Mouse (Mus musculus) limb, embryonic 10.5 days (tissue): ENCODE measurements around the gene Cdc5l. TPM values are rescaled to one million over a fixed set of nuclear protein-coding genes. Genes with fewer than 3 reads are reported as not detected.

Source experiments
- DNase-seq: peaks from one replicate; pipeline ENCODE4 v3.0.0-alpha.2; 2017; ENCODE audit warnings: low spot score
- H3K27ac ChIP-seq: fragments of 300-500 bp; sonication (generic); 2 replicates; pipeline ENCODE4 v1.5.1; 2016; ENCODE audit warnings: mild to moderate bottlenecking
- H3K27me3 ChIP-seq: fragments of 300-500 bp; sonication (generic); 2 replicates; pipeline ENCODE4 v1.6.1; 2016; ENCODE audit warnings: low read depth, mild to moderate bottlenecking; ENCODE audit not compliant: poor library complexity, severe bottlenecking
- H3K36me3 ChIP-seq: fragments of 300-500 bp; sonication (generic); 2 replicates; pipeline ENCODE4 v1.6.1; 2016; ENCODE audit warnings: mild to moderate bottlenecking, moderate library complexity
- H3K4me1 ChIP-seq: fragments of 300-500 bp; sonication (generic); 2 replicates; pipeline ENCODE4 v1.6.1; 2016
- H3K4me3 ChIP-seq: fragments of 300-500 bp; sonication (generic); 2 replicates; pipeline ENCODE4 v1.5.1; 2016; ENCODE audit warnings: mild to moderate bottlenecking, moderate library complexity
- H3K9me3 ChIP-seq: fragments of 300-500 bp; sonication (generic); replicated peaks from 2 replicates; pipeline ENCODE4 v1.6.1; 2016; ENCODE audit warnings: mild to moderate bottlenecking
- WGBS: fragments of 180-500 bp; shearing (Covaris S2); methylation state at CpG from one replicate; pipeline ENCODE4 v1.1.7; 2016; 5-methylcytosine and 5-hydroxymethylcytosine counted together
- polyA plus RNA-seq: library from polyadenylated mRNA; unstranded; fragments of >200 nt; fragmentation: Nextera tagmentation; extraction: Ambion mirVana; gene quantifications from 2 replicates; pipeline ENCODE4 v1.2.1, GENCODE M21; 2016

Gene Cdc5l
- polyA plus RNA-seq, 1 experiment from 2014 or later, result 68.9 TPM

DNA sequence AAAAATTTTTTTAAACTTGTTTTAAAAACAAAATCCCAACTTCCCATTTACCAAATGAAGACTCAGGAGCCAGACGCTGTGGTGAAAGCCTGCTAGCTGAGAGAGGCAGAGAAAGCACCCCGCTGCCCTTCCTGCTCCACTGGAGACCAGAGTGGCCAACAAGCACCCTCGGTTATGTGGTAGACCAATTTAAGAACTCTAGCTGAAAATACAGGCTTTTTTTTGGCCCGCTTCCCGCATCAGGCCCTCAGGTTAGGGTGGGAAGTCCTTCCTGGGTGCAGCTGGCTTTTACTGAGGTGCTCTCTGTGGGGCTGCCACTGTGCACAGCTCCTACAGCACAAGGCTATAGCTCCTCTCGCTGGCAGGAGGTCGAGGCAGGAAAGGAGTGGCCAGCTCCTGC, 46.6 kb downstream of the Cdc5l start:
- WGBS, result 89% methylated on average over 7 of the region's 7 CpGs
- Histone ChIP-seq H3K4me3 (no peak overlapping the region), H3K27me3 (no peaks in the 10 kb centered on the region), H3K36me3 (peaks cover 63% of the 10 kb centered on the region), H3K9me3 (no peaks in the 10 kb centered on the region), H3K27ac (no peak overlapping the region), H3K4me1 (peaks cover 8% of the 10 kb centered on the region; the same call in 1 of the 2 replicates)
- no peak for DNase-seq

DNA sequence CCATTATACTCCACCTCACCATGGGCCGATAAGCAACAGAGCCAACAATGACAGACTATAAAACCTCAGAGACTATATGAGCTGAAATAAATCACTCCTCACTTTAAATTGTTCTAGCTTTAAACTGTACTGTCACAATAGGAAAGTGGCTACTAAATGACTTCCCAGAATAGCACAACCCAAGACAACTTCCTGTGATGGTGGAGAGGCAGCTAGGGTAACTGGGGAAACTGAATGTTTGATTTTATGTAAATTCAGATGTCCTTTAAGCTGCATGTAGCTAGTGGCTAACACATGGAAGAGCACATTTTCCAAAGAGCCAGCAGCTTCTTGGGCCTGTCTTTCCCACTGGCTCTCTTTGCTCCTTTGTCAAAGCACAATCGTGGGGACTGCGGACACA, 50.2 kb downstream of the Cdc5l start:
- WGBS, result 90% methylated on average over 3 of the region's 3 CpGs

DNA sequence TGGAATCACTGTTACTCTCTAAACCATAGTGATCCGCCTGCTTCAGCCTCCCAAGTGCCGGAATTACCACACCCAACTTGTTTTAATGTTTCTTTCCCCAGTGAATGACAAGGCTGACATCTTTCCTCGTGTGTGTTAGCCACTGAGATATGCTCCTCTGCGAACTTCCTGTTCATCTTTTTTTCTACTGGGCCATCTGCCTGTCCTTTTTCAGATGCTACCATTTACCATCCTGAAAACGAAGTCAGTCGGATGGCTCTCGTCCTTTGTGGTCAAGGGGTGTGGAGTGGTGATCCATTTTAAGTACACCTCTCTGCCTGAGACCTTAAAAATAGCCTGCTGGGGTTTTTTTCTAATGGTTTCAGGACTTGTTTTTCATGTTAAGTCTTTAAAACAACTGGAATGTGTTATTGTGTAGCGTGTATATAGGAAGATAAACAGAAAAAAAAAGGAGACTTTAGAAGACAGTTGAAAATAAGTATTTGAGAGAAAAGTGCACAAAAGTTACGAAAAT, 54.2 kb downstream of the Cdc5l start:
- DNase-seq, result no peak
- Histone ChIP-seq H3K4me3 (no peak overlapping the region), H3K36me3 (peaks cover 8% of the 10 kb centered on the region), H3K4me1 (peaks cover 23% of the 10 kb centered on the region), H3K9me3 (no peaks in the 10 kb centered on the region), H3K27me3 (peaks cover 8% of the 10 kb centered on the region), H3K27ac (no peak overlapping the region)
- 92% methylated on average over 9 of the region's 9 CpGs for WGBS

More for the DNA sequence above, 50.2 kb downstream of the Cdc5l start:
- DNase-seq, result no peak
- Histone ChIP-seq H3K4me1 (peaks cover 8% of the 10 kb centered on the region; the same call in 1 of the 2 replicates), H3K4me3 (no peak overlapping the region), H3K36me3 (peaks cover 33% of the 10 kb centered on the region), H3K27ac (no peak overlapping the region), H3K9me3 (no peaks in the 10 kb centered on the region), H3K27me3 (no peaks in the 10 kb centered on the region)

DNA sequence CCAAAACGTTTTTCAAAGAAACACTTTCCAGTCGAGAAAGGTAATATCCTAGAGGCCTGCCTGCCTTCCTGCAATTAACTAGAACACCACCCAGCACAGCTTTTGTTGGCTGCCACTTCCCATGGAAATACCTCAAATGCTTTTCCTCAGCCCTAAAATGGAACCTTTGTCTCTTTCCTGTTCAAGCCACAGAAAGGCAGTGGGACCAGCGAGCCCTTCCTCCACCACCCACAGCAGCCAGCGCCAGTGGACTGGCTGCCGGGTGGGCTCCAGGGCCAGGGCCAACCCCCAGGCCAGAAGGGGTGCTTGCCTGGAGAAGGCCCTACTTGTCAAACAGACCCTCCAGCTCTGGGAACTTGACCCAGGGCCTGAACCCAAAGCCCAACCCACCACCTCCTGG, 56.2 kb downstream of the Cdc5l start:
- no peak for DNase-seq
- peaks cover 24% of the 10 kb centered on the region for H3K27me3 ChIP-seq
- H3K9me3 ChIP-seq, result no peaks in the 10 kb centered on the region
- 52% methylated on average over 5 of the region's 5 CpGs for WGBS
- H3K4me3 ChIP-seq, result no peak overlapping the region
- peak overlapping the region; percentile 79 for H3K27ac ChIP-seq
- 0 out of 2 replicates have a peak, but pooled peaks cover 5% of the 10 kb centered on the region for H3K36me3 ChIP-seq
- H3K4me1 ChIP-seq, result peaks cover 24% of the 10 kb centered on the region

DNA sequence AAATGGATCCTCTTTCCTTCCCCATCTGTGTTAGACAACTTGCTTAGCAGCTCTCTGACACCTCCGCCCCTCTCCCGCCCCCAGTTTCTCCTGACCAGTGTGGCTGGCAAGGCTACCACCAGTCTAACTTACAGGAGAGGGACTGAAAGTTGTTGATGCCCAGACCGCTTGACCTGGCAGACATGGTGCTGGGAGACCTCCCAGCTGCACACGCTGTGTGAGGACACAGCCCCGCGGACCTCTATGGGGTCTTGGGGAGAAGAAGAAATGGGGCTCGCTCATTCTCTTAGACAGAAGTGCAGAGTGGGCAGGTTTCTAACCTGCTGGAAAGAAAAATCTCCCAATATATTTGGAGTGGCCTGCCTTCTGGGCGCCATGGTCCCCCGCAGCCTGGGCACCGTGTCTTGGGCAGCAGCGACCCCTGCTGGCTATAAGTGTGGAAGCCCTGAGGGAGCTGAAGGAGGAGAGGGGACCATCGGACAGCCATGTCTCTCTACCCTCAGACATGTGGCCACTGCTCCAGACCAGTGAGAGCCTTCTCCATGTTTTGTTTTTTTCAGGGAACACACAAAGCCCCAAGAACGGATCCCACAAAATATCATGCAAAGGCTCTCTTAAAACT, 59.4 kb downstream of the Cdc5l start:
- 25% methylated on average over 13 of the region's 13 CpGs for WGBS
- H3K9me3 ChIP-seq, result no peaks in the 10 kb centered on the region
- no peaks in the 10 kb centered on the region for H3K36me3 ChIP-seq
- H3K27ac ChIP-seq, result peak overlapping the region; percentile 61; the same call in 1 of the 2 replicates
- DNase-seq, result peak; percentile 96
- H3K4me3 ChIP-seq, result no peak overlapping the region
- H3K27me3 ChIP-seq, result peaks cover 38% of the 10 kb centered on the region
- peaks cover 46% of the 10 kb centered on the region for H3K4me1 ChIP-seq

DNA sequence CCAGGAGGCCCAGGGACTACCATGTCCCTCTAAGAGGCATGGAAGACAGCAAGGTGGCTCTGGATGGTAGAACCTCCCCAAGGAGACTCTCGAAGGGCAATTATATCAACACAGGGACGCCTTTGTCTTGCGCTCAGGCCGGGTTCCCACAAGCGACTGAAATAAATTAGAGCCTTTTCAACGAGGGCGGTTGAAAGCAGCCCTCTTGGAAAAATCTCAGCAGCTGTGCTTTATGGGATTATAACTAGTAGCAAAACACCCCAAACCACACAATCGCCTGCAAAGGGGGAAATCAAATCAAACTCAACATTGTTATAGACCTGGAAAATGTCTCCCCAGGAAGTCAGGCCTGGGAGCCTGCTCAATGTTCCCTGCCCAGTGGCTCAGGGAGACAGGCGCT, 62.5 kb downstream of the Cdc5l start:
- no peaks in the 10 kb centered on the region for H3K36me3 ChIP-seq
- no peaks in the 10 kb centered on the region for H3K9me3 ChIP-seq
- no peak for DNase-seq
- no peak overlapping the region for H3K4me3 ChIP-seq
- peaks cover 48% of the 10 kb centered on the region for H3K27me3 ChIP-seq
- H3K4me1 ChIP-seq, result peaks cover 37% of the 10 kb centered on the region
- H3K27ac ChIP-seq, result peak overlapping the region; percentile 79
- WGBS, result 48% methylated on average over 9 of the region's 9 CpGs

DNA sequence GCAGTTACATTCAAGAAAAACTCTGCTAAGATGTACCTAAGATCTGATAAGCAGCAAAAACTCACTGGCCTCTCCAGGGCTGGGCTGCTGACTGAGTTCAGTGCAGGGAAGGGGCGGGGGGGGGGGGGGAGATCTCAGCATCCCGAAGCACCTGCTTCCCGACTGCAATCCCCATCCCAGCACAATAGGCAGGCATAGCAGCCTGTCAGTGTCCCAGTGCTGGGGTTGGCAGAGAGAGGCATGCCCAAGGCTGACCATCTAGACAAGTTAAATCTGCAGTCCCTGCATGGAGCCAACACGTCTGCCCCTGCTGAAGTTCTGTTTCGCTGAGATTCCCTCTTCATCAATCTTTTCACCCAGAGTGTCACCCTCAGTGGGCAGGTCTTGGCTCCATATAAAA, 63.0 kb downstream of the Cdc5l start:
- no peaks in the 10 kb centered on the region for H3K36me3 ChIP-seq
- no peak overlapping the region for H3K4me3 ChIP-seq
- 59% methylated on average over 5 of the region's 5 CpGs for WGBS
- H3K27me3 ChIP-seq, result peaks cover 43% of the 10 kb centered on the region
- peak overlapping the region; percentile 79 for H3K27ac ChIP-seq
- peaks cover 37% of the 10 kb centered on the region for H3K4me1 ChIP-seq
- no peak for DNase-seq
- H3K9me3 ChIP-seq, result no peaks in the 10 kb centered on the region

DNA sequence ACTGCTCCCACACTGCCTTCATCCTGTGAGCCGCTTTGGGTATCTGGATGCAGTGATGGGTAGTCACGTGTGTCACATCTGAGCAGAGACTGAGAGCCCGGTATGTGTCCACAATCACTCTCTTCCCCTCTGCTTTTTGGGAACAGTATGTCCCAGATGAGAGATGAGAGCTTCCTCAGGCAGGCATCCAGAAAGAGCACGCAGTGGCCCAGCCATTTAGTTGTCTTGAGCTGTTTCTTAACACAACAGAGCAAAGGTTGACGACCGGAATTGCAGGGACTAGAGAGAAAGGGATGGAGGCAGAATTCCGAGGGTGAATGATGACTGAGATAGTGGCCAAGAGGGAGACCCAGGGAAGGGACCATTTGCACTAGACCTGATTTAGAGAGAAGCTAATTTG, 68.7 kb downstream of the Cdc5l start:
- H3K4me1 ChIP-seq, result peaks cover 11% of the 10 kb centered on the region
- no peaks in the 10 kb centered on the region for H3K9me3 ChIP-seq
- H3K4me3 ChIP-seq, result no peak overlapping the region
- H3K27me3 ChIP-seq, result peaks cover 31% of the 10 kb centered on the region; the same call in 1 of the 2 replicates
- WGBS, result 65% methylated on average over 7 of the region's 7 CpGs
- no peaks in the 10 kb centered on the region for H3K36me3 ChIP-seq
- DNase-seq, result no peak
- H3K27ac ChIP-seq, result no peak overlapping the region

DNA sequence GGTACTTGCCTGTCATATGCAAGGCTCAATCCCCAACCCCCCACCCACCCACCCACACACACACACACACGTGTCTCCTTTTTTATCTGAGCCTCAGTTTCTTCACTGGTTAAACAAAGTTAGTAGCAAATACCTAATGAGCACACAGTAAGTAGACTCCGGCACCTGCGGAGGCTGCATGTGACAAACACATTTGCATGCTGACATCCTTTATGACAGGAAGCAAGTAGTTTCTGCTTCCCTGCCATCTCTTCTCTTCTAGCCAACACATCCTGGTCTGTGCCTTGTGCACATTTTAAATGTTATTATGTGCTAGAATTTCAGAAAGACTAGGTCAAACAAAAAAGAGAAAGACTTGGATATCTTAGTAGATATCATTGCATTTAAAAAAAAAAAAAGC, 72.6 kb downstream of the Cdc5l start:
- Histone ChIP-seq H3K4me1 (peaks cover 34% of the 10 kb centered on the region), H3K9me3 (no peaks in the 10 kb centered on the region), H3K27me3 (peaks cover 37% of the 10 kb centered on the region), H3K27ac (no peak overlapping the region), H3K4me3 (no peak overlapping the region), H3K36me3 (no peaks in the 10 kb centered on the region)
- DNase-seq, result no peak
- 94% methylated on average over 3 of the region's 3 CpGs for WGBS

DNA sequence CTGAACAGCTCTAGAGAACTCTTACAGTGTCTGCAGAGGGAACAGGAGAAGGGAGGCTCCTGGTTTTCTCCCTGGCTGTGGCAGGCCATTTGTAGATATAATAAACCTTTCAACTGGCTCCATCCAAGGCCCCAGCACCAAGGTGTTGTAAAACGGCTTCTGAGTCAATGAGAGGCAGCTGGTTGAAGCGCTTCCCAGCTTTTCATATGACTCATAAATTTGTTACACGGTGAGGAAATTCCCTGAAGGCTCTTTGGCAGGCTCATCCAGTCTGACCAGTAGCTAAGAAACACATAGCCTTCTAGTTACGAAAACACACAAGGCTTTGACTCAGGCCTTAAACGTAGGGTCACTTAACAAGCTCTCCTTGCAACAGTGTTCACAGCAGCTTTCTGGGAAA, 74.1 kb downstream of the Cdc5l start:
- WGBS, result 32% methylated on average over 5 of the region's 5 CpGs
- H3K27ac ChIP-seq, result peak overlapping the region; percentile 32
- peaks cover 41% of the 10 kb centered on the region for H3K27me3 ChIP-seq
- H3K36me3 ChIP-seq, result no peaks in the 10 kb centered on the region
- no peaks in the 10 kb centered on the region for H3K9me3 ChIP-seq
- DNase-seq, result no peak
- no peak overlapping the region for H3K4me3 ChIP-seq
- H3K4me1 ChIP-seq, result peaks cover 35% of the 10 kb centered on the region

DNA sequence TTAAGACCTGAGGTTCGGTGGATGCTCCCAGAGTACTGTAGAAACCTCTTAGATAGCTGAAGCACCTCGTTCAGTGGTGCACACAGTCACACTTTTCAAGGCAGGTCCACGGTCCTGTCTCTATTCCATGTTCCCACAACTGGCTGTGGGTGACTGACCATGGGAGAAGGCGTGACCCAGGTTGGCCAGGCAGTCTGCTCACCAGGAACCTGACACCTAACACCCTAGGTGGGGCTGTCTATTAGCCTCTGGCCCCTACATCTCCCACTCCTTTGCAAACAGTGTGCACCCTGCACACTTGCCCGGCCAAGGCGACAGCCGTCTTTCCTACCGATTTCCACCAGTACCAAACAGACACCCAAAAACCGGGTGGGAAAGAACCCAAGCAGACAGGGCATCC, 77.1 kb downstream of the Cdc5l start:
- Histone ChIP-seq H3K9me3 (no peaks in the 10 kb centered on the region), H3K27ac (peak overlapping the region; percentile 42; the same call in 1 of the 2 replicates), H3K4me1 (peaks cover 46% of the 10 kb centered on the region), H3K4me3 (no peak overlapping the region), H3K36me3 (no peaks in the 10 kb centered on the region), H3K27me3 (peaks cover 27% of the 10 kb centered on the region)
- DNase-seq, result no peak
- WGBS, result 81% methylated on average over 9 of the region's 9 CpGs

DNA sequence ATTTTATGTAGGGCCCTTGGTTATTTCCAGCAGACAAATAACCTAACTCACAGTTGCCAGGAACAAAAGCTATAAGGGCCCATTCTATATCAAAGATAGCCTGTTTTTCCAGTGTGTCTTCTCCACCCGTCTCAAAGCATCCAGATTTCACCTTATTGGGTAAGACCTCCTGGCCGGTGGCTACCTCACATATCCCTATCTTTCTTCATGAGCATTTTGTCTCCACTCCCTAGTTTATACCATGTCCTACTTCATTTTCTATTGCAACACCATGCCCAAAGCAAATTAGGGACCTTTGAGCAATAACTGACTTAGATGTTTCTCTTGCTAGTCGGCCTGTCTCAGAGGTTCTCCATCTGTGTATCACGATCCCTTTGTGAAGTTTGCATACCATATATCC, 85.6 kb downstream of the Cdc5l start:
- H3K4me3 ChIP-seq, result no peak overlapping the region
- WGBS, result 98% methylated on average over 4 of the region's 4 CpGs
- H3K4me1 ChIP-seq, result peaks cover 7% of the 10 kb centered on the region; the same call in 1 of the 2 replicates
- DNase-seq, result no peak
- no peaks in the 10 kb centered on the region for H3K9me3 ChIP-seq
- H3K27me3 ChIP-seq, result no peaks in the 10 kb centered on the region
- no peak overlapping the region for H3K27ac ChIP-seq
- H3K36me3 ChIP-seq, result no peaks in the 10 kb centered on the region
